Mouse (Mus musculus) E14TG2a.4 (cell line): ENCODE results near the gene Brat1.

Experiments used
- CTCF ChIP-seq: conservative IDR thresholded peaks from 2 replicates; pipeline ENCODE4 v1.5.1; 2014; ENCODE audit warnings: low read length
- NANOG ChIP-seq: IDR thresholded peaks from 2 replicates; pipeline ENCODE4 v1.6.1; 2014; ENCODE audit warnings: borderline replicate concordance, low read length, mixed read lengths
- POU5F1 ChIP-seq: IDR thresholded peaks from 2 replicates; pipeline ENCODE4 v1.6.1; 2014; ENCODE audit warnings: low read length, borderline replicate concordance

DNA sequence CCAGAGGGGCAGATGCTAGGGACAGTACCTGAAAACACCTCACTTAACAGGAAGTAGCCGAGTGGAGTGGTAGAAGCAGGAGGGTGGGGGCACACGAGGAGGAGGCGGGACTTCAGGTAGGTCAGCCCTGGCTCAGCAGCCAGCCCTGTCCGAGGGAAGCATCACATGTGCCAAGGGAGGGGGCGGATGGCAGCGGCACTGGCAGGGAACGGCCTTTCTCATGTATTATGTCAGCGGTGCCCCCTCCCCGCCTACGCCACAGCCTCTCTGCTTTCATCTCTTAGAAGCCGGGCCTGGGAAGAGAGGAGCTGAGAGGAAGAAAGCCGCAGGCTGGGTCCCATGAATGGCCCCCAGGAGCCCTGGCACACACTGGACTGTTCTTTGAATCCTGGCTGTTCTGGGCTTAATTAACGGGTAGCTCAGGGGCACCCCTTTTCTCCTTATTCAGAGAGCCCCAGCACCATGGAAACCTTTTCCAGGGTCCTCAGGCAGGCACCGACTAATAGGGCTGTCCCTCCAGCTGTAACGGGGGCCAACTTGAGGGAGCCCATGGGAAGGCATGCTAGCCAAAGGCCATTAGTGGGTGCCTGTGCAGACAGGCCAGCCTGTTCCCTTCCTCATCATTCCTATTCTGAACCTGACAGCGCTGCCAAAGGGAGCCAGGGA lies 45.1 kb upstream of the Brat1 start:
- no peak for TF ChIP-seq CTCF
- no peak for TF ChIP-seq NANOG
- TF ChIP-seq POU5F1, result no peak
